Mouse (Mus musculus): ENCODE data around the gene Calcb. TPM values are rescaled to one million over a fixed set of nuclear protein-coding genes. Genes with fewer than 3 reads are reported as not detected.

The Calcb gene
- polyA plus RNA-seq, 1 experiment = not detected

- TF ChIP-seq POLR2A (IDR thresholded peaks at IDR 0.05; ENCODE audit: control insufficient read depth, low read depth, low read length) (no peak), CTCF (IDR thresholded peaks at IDR 0.05; ENCODE audit: control insufficient read depth, insufficient read depth, insufficient replicate concordance, low read depth, low read length) (no peak)
These were observed 52.1 kb downstream of the Calcb start for GRCm38 (mm10) chr7:114770586-114770985.

GRCm38 (mm10) chr7:114771801-114772200 is 53.4 kb downstream of the Calcb start:
- H3K36me3 ChIP-seq (ENCODE audit: control insufficient read depth, insufficient read depth, low read length) = no peaks in the 10 kb centered on the region
- no peak overlapping the region for H3K27ac ChIP-seq (ENCODE audit: control insufficient read depth, insufficient read depth, low read depth, low read length)
- H3K4me3 ChIP-seq (ENCODE audit: control insufficient read depth, low read depth, low read length) = no peak overlapping the region
- TF ChIP-seq POLR2A (IDR thresholded peaks at IDR 0.05; ENCODE audit: control insufficient read depth, low read depth, low read length) = no peak
- TF ChIP-seq CTCF (IDR thresholded peaks at IDR 0.05; ENCODE audit: control insufficient read depth, insufficient read depth, insufficient replicate concordance, low read depth, low read length) = no peak
- H3K4me1 ChIP-seq (ENCODE audit: control insufficient read depth, insufficient read depth, low read length) = no peaks in the 10 kb centered on the region
- H3K27me3 ChIP-seq (ENCODE audit: control insufficient read depth, insufficient read depth, low read length) = no peaks in the 10 kb centered on the region

More at GRCm38 (mm10) chr7:114770586-114770985, 52.1 kb downstream of the Calcb start:
- no peaks in the 10 kb centered on the region for H3K4me1 ChIP-seq (ENCODE audit: control insufficient read depth, insufficient read depth, low read length)
- no peaks in the 10 kb centered on the region for H3K36me3 ChIP-seq (ENCODE audit: control insufficient read depth, insufficient read depth, low read length)
- H3K27ac ChIP-seq (ENCODE audit: control insufficient read depth, insufficient read depth, low read depth, low read length) = no peak overlapping the region
- H3K27me3 ChIP-seq (ENCODE audit: control insufficient read depth, insufficient read depth, low read length) = no peaks in the 10 kb centered on the region
- H3K4me3 ChIP-seq (ENCODE audit: control insufficient read depth, low read depth, low read length) = no peak overlapping the region

Other genes with a start within 250 kb of the Calcb start
- 1.4 and 1.5 TPM in 2 replicates for gene Cyp2r1, start 155.7 kb upstream of the Calcb start, polyA plus RNA-seq (2012; rRNA removed)
- 2.9 and 3.6 TPM in 2 replicates for gene Calca, start 82.3 kb upstream of the Calcb start, polyA plus RNA-seq (2012; rRNA removed)
- gene Insc, start 25.1 kb downstream of the Calcb start, polyA plus RNA-seq (2012; rRNA removed) = 2.1 and 4.1 TPM in 2 replicates

Data from testis, adult 2 months (tissue).